Mouse (Mus musculus) neural tube, embryonic 13.5 days (tissue): ENCODE measurements at regions not wholly inside any gene's neighbourhood (a gene's known extent, or its start where the extent isn't known, plus 50 kb on each side); places are given as distances from the start of the nearest gene placed in this dataset.
"Not testable (repeated sequence)": the region's sequence is repeated elsewhere in the genome, so short reads cannot be mapped to it uniquely, and the experiment has no call there.

ENCODE experiments used
- ATAC-seq: fragments of 200-750 bp; cut with Nextera tagmentation; 2 replicates; pipeline ENCODE4 v1.8.0; 2017; ENCODE audit warnings: low read depth, mild to moderate bottlenecking, moderate TSS enrichment, moderate library complexity
- H3K27ac ChIP-seq: fragments of 300-500 bp; sonication (generic); replicated peaks from 2 replicates; pipeline ENCODE4 v1.5.1; 2015; ENCODE audit warnings: moderate library complexity, mild to moderate bottlenecking, inconsistent platforms
- H3K27me3 ChIP-seq: fragments of 300-500 bp; sonication (generic); 2 replicates; pipeline ENCODE4 v1.6.1; 2015; ENCODE audit warnings: mild to moderate bottlenecking, inconsistent platforms
- H3K36me3 ChIP-seq: fragments of 300-500 bp; sonication (generic); 2 replicates; pipeline ENCODE4 v1.6.1; 2015; ENCODE audit warnings: mild to moderate bottlenecking, inconsistent platforms
- H3K4me1 ChIP-seq: fragments of 300-500 bp; sonication (generic); replicated peaks from 2 replicates; pipeline ENCODE4 v1.6.1; 2015; ENCODE audit warnings: inconsistent platforms
- H3K4me2 ChIP-seq: fragments of 300-500 bp; sonication (generic); 2 replicates; pipeline ENCODE4 v1.6.1; 2015; ENCODE audit warnings: inconsistent platforms, mild to moderate bottlenecking, moderate library complexity
- H3K4me3 ChIP-seq: fragments of 300-500 bp; sonication (generic); 2 replicates; pipeline ENCODE4 v1.5.1; 2015; ENCODE audit warnings: mild to moderate bottlenecking, inconsistent platforms
- H3K9ac ChIP-seq: fragments of 300-500 bp; sonication (generic); 2 replicates; pipeline ENCODE4 v1.6.1; 2015; ENCODE audit warnings: moderate library complexity, mild to moderate bottlenecking, inconsistent platforms
- H3K9me3 ChIP-seq: fragments of 300-500 bp; sonication (generic); 2 replicates; pipeline ENCODE4 v1.6.1; 2016; ENCODE audit warnings: inconsistent platforms
- WGBS: fragments of 180-500 bp; shearing (Covaris S2); methylation state at CpG from one replicate; pipeline ENCODE4 v1.1.7; 2015; 5-methylcytosine and 5-hydroxymethylcytosine counted together

DNA sequence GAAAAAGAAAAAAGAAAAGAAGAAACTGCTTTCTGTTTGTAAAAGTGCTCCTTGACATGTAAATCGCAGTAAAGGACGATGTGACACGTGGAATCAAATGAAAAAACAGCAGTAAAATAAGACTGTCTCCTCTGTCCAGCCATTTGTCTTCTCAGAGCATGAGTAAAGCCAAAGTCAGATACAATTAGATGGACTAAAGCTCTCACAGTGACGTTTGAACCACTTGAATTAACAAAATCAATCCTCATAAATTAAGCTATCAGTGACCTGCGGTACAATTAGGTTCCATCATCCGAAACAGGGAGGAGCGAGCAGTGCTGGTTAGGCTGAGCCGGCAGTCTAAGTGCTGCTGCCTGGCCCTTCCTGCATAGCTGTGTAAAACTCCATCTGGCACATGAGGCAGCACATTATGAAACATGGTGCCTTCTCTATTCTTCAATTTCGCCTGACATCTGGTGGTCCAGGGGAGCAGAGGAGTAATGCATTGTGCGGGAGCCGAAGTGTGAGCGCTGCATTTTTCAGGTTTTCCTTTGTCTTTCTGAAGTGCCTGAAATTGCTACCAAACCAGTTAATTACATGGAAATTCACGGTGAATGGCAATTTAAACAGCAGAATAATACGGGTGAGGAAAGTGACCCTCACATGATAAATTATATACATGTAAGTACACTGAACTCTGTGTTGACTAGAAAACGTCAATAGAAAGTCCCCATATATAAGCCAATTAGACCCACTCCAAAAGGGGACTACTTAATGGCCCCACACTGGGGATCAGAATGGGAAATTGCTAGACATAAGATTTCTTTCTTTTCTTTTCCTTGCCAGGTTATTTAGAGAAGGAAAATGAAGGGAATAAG, 118.1 kb downstream of the Mmrn1 start:
- Histone ChIP-seq H3K27me3 (peaks cover 52% of the 10 kb centered on the region), H3K9me3 (no peaks in the 10 kb centered on the region), H3K9ac (peak overlapping the region; percentile 46; the same call in 1 of the 2 replicates), H3K4me2 (peak overlapping the region; percentile 41), H3K27ac (peak overlapping the region; percentile 90), H3K36me3 (no peaks in the 10 kb centered on the region), H3K4me3 (no peak overlapping the region), H3K4me1 (peaks cover 24% of the 10 kb centered on the region)
- ATAC-seq: peak; percentile 97
- WGBS: 15% methylated on average over 15 of the region's 15 CpGs

DNA sequence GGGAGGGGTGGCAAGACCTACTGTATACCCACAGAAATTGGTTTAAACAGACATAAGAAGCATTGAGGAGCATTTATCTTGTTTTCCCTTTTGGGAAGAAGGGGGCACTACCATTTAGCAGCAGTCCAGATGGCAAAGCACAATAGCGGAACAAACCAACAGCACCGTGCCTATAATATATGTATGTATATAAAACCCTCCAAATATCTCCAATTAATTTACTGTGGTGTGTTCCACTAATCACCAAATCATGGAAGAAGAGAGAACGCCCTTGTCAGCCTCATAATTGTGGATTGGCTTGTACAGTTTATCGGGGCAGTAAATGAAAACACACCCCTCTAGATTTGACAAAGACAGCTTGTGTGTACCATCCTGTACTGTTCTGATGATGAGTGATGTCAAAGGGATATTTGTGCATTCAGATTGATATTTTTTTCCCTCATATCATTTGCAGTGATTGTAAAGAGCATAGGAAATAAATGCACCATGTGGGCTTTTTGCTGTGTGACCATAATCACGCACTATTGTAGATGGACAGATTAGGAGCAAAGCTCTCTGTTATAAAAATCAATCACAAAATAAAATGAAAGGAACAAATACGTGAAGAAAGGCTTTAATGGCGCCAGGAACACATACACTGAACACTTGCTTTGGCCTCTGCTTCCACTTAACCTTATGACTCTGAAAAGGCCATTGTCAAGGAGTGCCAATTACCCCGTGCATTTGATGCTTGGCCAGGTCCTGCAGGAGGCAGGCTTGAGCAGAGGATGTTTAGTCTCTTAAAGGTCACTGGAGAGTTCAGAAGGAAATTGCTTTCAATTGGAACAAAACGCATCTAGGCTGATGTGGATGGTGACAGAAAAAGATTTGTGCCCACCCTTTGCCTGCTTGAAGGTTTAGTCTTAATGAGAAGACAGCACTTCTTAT, 119.0 kb downstream of the Mmrn1 start:
- no peak overlapping the region for H3K4me3 ChIP-seq
- no peaks in the 10 kb centered on the region for H3K9me3 ChIP-seq
- H3K27me3 ChIP-seq: peaks cover 47% of the 10 kb centered on the region
- peaks cover 24% of the 10 kb centered on the region for H3K4me1 ChIP-seq
- H3K27ac ChIP-seq: peak overlapping the region; percentile 90
- H3K9ac ChIP-seq: peak overlapping the region; percentile 46; the same call in 1 of the 2 replicates
- 30% methylated on average over 9 of the region's 9 CpGs for WGBS
- peak; percentile 66 for ATAC-seq
- peak overlapping the region; percentile 41 for H3K4me2 ChIP-seq
- no peaks in the 10 kb centered on the region for H3K36me3 ChIP-seq

DNA sequence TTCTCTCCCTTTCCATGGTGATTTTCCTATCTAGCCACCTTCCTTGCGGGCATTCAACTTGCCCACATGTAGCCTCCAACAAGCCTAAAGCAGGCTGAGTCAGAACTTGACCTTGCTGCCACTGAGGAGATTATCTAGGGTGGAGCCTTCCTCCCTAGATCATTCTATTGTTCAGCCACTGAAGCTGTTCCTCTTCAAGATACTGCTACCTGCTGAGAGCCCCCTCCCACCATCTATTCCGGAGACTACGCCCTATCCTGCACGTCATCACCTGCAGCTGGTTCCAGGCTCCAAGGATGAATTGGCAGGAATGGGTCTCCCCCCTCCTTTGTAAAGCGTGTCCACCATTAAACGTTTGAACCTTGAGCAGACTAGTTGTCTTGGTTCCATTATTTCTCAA, 122.9 kb downstream of the Mmrn1 start:
- ATAC-seq, H3K27ac ChIP-seq, H3K9ac ChIP-seq, H3K36me3 ChIP-seq, H3K4me2 ChIP-seq, H3K4me3 ChIP-seq, H3K9me3 ChIP-seq: not testable (repeated sequence)
- peaks cover 20% of the 10 kb centered on the region for H3K4me1 ChIP-seq
- WGBS: 76% methylated on average over 6 of the region's 6 CpGs
- H3K27me3 ChIP-seq: peaks cover 40% of the 10 kb centered on the region

DNA sequence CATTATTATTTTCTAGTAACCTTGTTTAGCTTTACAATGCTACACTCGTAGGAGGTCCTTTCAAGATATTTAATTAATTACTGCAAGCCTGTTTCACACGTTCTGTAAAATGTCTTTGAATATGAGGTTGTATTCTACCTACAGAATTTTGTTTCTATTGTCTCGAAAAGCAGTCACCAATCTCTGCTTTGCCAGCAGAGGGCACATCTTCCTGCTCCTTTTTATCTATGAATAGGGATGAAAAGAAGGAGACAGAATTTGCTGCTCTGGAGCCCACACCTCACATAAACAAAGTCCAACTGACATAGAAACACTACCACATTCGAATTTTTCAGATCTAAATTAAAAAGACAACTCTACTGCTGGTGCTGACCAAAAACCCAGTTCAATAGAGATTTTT, 117.0 kb upstream of the Ccser1 start:
- no peak for ATAC-seq
- Histone ChIP-seq H3K4me2 (no peak overlapping the region), H3K27ac (no peak overlapping the region), H3K4me1 (peaks cover 23% of the 10 kb centered on the region), H3K9ac (no peak overlapping the region), H3K9me3 (no peaks in the 10 kb centered on the region), H3K36me3 (no peaks in the 10 kb centered on the region), H3K4me3 (no peak overlapping the region), H3K27me3 (no peaks in the 10 kb centered on the region)
- whole genome bisulfite sequencing: 37% methylated on average over 4 of the region's 4 CpGs

DNA sequence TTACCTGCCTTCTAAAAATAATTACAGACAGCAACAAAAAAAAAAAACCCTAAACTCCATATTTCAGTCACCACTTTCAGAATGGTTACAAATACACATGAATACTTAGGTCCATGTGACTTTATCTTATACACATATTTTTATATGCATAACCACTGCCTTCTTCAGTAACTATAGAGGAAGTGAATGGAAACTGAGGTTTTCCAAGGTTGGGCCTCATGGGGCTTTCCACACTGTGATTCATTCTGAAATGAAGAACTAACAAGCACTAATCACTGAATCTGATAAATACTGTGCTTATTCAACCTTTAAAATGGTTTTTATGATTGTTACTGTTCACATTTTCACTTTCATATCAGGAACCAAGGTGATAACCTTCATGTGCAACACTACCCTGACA, 114.4 kb upstream of the Ccser1 start:
- H3K4me2 ChIP-seq: no peak overlapping the region
- no peaks in the 10 kb centered on the region for H3K27me3 ChIP-seq
- no peak overlapping the region for H3K4me3 ChIP-seq
- H3K9me3 ChIP-seq: no peaks in the 10 kb centered on the region
- no peak for ATAC-seq
- H3K36me3 ChIP-seq: no peaks in the 10 kb centered on the region
- no peak overlapping the region for H3K9ac ChIP-seq
- H3K4me1 ChIP-seq: peaks cover 29% of the 10 kb centered on the region
- peak overlapping the region; percentile 78 for H3K27ac ChIP-seq

DNA sequence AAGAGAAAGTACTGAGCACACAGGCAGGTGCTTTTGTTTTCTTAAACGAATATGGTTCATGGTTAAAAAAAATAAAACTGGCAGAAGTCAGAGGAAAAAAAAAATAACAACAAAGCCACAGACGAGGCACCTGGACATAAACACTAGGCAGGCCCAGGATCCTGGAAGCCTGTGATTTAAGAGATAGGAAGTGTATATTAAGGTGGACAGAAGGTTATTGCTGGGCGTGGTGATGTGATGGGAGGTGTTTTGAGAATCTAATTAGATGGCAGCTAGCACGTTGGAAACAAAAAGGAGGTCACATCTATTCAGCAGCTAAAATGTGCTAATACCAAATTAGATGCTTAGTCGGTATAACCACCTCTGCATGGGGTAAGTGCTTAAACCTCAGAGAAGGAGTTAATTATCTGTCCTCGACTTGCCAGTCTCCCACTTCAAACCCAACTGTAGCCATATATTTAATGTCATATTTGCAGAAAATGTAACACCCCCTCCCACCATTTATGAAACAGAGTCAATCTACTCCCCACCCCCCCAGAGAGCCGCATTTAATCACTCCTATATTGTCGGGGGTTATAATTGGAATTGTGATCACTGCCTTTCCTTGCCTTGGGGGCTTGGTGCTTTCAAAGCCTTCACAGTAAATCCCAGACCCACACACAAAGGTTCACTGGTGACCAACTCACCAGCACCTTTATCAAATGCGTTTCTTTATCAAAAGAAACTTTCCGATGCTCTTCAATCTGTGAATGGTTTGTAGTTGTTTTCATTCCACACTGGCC, 113.4 kb upstream of the Ccser1 start:
- no peaks in the 10 kb centered on the region for H3K36me3 ChIP-seq
- 0 out of 2 replicates have a peak overlapping the region, but pooled peaks have one; percentile 17 for H3K9ac ChIP-seq
- H3K27ac ChIP-seq: peak overlapping the region; percentile 78
- peak; percentile 60 for ATAC-seq
- peaks cover 29% of the 10 kb centered on the region for H3K4me1 ChIP-seq
- no peak overlapping the region for H3K4me2 ChIP-seq
- no peaks in the 10 kb centered on the region for H3K9me3 ChIP-seq
- no peaks in the 10 kb centered on the region for H3K27me3 ChIP-seq
- WGBS: 18% methylated on average over 10 of the region's 10 CpGs
- no peak overlapping the region for H3K4me3 ChIP-seq

DNA sequence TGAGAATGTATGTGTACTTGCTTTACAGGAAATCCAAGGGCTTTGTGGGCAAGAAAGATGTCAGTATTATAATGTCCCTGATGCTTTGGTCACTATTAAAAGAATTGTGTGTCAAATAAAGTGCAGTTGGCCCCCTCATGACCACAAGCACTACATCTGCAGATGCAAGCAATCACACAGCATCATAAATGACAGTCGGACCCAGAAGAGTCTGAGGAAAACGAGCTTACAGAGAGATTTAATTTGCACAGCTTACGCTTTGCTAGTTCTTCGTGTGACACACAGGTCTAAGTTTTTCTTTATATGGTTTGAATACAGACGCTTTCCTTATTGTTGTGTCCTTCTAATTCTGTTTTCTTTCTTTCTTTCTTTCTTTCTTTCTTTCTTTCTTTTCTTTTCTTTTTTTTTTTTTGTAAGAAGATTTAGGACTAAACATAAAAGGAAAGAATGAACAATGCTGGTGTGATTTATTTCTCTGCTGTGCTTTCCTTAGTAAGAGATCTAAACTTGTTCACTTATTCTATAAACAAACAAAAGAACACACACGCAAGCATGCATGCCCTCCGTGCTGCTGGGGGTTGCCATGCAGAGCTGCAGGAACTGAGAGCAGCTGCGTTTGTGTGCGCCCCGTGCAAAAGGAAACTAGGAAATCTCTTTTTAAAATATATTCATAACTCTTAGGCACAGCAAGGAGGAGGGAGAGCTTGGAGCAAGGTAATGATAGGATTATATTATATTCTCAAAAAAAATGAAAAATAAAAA, 112.6 kb upstream of the Ccser1 start:
- H3K27ac ChIP-seq: peak overlapping the region; percentile 78
- no peaks in the 10 kb centered on the region for H3K27me3 ChIP-seq
- peak; percentile 71 for ATAC-seq
- no peaks in the 10 kb centered on the region for H3K36me3 ChIP-seq
- H3K9me3 ChIP-seq: no peaks in the 10 kb centered on the region
- no peak overlapping the region for H3K9ac ChIP-seq
- H3K4me3 ChIP-seq: no peak overlapping the region
- peaks cover 29% of the 10 kb centered on the region for H3K4me1 ChIP-seq
- 6% methylated on average over 10 of the region's 10 CpGs for WGBS
- peak overlapping the region; percentile 39 for H3K4me2 ChIP-seq

DNA sequence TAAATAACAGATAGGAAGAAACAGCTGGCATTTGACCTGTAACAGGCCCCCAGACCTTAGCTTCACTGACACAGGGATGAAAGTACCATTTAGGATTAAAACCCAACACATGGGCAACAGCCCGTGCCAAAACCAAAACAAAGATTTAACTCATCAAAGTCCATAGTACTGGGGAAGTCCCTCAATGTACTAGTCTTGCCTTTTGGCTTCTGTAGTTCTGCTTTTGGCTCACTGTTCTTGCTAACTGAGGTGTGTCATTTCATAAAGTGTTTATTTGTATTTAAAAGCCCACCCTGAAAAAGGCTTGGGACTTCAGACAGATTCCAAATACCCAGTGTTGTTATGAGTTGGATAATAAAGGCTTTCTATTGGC, 112.0 kb upstream of the Ccser1 start:
- Histone ChIP-seq H3K36me3 (no peaks in the 10 kb centered on the region), H3K27ac (peak overlapping the region; percentile 59), H3K4me2 (peak overlapping the region; percentile 39), H3K4me3 (no peak overlapping the region), H3K9me3 (no peaks in the 10 kb centered on the region), H3K4me1 (peaks cover 29% of the 10 kb centered on the region), H3K9ac (no peak overlapping the region), H3K27me3 (no peaks in the 10 kb centered on the region)
- ATAC-seq: no peak
- WGBS: 0% methylated on average over 1 of the region's 1 CpGs

DNA sequence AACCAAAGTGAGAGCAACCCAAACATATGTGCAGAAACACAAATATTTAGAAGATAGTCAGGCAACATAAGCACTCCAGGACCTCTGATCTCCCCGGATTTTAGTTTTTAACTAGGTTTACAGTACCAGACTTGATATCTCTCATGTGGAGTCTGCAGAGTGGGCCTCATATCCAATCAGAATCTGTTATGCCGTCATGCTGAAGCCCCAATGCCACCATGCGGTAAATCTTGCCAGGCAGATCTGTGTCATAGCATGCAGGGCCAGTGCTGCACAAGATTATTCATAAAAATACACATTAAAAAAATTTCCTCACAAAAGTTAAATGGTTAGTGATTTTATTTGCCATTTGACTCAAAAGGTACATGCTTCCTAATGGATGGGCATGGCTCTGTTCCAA, 106.9 kb upstream of the Ccser1 start:
- no peak overlapping the region for H3K4me2 ChIP-seq
- no peaks in the 10 kb centered on the region for H3K27me3 ChIP-seq
- no peak overlapping the region for H3K27ac ChIP-seq
- H3K9ac ChIP-seq: no peak overlapping the region
- H3K36me3 ChIP-seq: no peaks in the 10 kb centered on the region
- peaks cover 5% of the 10 kb centered on the region for H3K4me1 ChIP-seq
- WGBS: 88% methylated on average over 3 of the region's 3 CpGs
- ATAC-seq: no peak
- no peaks in the 10 kb centered on the region for H3K9me3 ChIP-seq
- H3K4me3 ChIP-seq: no peak overlapping the region

DNA sequence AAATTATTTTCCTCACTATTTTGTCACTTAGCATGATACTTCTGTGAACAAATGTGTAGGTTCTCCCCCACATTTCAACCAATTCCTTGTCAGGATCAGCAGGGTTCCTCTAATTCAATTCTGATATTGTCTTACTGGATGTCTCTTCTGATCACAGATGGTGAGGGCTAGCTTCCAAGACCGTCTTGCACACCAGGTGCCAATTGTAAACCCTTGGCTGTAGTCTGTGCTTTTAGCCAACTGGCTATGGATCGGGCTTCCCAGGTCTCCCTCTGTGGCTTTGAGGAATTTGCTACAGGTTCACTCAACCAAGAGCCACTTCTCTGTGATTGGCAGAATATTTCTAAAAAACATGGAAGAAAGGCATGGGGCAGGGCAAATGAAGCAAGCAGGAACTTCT, 106.3 kb upstream of the Ccser1 start:
- no peaks in the 10 kb centered on the region for H3K27me3 ChIP-seq
- WGBS: 67% methylated on average over 2 of the region's 2 CpGs
- no peak for ATAC-seq

DNA sequence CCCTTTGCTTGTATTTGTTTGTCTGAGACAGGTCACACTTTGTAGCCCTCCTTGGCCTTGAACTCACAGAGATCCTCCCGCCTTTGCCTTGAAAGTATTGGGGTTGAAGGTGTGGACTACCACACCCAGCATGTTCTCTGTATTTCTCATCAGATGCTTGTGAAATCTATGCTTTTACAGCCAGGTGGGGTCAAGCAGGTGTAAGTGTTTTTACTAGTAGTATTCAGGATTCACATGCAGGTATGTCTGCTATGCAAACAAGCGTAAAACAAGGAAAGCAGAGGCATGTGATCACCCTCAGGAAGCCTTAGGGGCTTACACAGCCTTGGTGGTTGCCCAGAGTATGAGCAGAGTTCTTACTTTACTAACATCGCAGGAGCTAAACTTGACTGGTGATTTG, 105.4 kb upstream of the Ccser1 start:
- Histone ChIP-seq H3K9me3 (no peaks in the 10 kb centered on the region), H3K4me2 (no peak overlapping the region), H3K27me3 (no peaks in the 10 kb centered on the region), H3K36me3 (no peaks in the 10 kb centered on the region), H3K27ac (no peak overlapping the region), H3K9ac (no peak overlapping the region), H3K4me1 (no peaks in the 10 kb centered on the region), H3K4me3 (no peak overlapping the region)
- no peak for ATAC-seq
- WGBS: 93% methylated on average over 3 of the region's 3 CpGs

More for the DNA sequence above, 106.3 kb upstream of the Ccser1 start:
- H3K9me3 ChIP-seq: no peaks in the 10 kb centered on the region
- no peak overlapping the region for H3K4me2 ChIP-seq
- no peak overlapping the region for H3K4me3 ChIP-seq
- H3K36me3 ChIP-seq: no peaks in the 10 kb centered on the region
- H3K4me1 ChIP-seq: no peaks in the 10 kb centered on the region; the same call in 1 of the 2 replicates
- no peak overlapping the region for H3K9ac ChIP-seq
- H3K27ac ChIP-seq: no peak overlapping the region
